Mouse (Mus musculus): Measurements from ENCODE around the gene Syn2. TPM values are rescaled to one million over a fixed set of nuclear protein-coding genes. Genes with fewer than 3 reads are reported as not detected.

Gene Syn2
- total RNA-seq, 2 experiments from 2014 or later, result 429 to 484 TPM

DNA sequence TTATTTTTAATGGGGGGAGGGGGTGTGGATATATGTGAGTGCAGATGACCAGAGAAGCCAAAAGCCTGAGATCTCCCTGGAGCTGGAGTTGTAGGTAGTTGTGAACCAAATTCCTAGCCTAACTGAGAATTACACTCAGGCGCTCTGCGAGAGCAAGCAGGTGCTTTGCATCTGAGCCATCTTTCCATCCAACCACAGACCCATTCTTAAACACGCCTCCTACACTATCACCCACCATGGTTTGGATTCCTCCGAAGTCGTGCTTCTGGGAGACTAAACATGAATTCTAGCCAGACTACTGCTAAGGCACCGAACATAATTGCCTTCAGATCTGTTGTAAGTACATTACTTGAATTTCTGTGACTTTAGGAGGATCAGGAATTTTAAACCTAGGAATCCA lies 151.7 kb downstream of the Syn2 start:
- DNase-seq (ENCODE audit: low spot score in 2 of 2), result no peak

DNA sequence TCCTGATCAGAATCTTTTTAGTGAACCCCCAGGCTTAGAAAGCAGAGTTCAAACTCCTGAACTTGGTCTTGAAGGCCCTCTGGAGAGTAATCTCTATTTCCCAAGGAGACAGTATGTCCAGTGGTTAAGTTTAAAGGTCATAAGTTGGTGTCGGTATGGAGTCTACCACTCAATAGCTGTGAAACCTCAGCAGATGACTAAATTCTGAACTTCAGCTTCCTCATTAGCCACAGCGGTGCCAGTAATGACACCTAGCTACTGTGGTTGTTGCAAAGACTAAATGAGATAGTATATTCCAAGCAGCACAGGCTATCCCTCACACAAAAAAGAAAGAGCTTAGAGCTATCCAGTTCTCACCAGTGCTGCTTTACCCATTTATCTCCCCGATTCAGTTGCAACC lies 153.5 kb downstream of the Syn2 start:
- DNase-seq (ENCODE audit: low spot score in 2 of 2), result no peak

DNA sequence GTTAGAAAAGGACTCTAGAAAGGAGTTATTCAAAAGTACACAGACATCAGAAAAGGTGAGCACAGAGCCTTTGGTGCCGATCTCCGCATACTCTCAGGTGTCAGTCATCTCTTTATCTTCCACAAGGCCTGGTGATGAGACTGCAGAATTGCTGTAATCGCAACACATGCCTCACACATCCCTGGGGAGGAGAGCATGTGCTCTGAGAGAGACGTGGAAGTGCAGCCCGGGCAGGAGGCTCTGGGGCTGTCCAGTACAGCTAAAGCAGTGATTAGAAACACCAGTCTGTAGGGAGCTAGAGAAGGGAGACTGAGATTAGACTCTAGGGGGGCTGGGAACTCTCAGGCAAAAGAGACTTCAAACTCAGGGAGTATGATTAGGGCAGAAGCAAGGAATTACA lies 155.9 kb downstream of the Syn2 start:
- DNase-seq (ENCODE audit: low spot score in 2 of 2), result no peak

DNA sequence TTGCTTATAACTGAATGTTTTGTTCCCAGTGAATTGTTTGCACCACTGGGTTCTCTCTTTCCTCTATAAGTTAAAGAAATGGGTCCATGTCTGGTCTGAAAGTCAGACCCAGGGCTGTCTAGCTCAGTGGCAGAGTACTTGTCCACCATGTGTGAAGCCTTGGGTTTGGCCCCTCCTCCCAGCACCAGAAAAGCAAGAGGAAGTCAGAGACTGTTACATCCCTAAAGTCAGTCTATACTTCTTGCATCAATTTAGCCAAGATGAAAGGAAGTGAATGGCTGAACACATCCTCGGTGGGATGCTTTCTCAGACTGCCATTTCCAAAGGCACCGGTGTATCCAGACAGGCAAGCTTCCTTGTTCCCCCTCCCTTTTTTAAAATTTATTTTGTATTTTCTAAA lies 156.4 kb downstream of the Syn2 start:
- DNase-seq (ENCODE audit: low spot score in 2 of 2), result no peak

DNA sequence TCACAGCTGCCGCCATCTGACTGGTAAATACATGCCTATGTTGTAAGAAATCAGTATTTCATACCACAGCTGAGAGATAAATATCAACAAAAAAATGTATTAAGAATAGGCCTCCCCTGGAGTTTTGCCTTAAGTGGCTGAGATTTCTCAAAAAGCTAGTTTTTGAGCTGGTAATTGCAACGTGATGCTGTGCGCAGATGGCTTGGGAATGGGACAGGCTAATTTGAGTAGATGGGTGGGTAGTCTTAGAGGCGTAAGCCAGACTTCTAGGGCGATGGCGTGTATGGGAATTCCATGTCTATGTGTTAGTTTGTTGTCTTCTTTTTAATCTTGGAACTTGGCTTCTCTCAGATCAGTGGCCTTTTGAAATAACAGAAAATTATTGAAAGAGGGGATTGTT lies 157.1 kb downstream of the Syn2 start:
- DNase-seq (ENCODE audit: low spot score in 2 of 2), result no peak

DNA sequence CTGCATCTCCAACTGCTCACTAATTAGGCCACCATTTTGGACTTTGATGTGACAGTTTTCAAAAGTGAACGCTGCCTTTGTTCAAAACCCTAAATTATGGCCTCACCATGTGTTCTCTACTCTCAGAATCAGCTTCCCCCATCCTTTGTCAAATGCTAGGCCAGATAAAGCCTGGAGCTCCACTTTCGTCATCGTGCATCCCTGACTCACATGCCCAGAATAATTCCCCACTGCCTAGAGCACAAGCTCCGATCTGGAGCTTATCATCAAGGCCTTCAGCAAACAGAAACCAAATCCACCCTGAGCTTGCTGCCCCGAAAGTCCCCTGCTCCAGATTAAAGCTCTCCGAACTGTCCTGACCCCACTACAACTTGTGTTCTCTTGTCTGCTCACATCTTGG lies 157.9 kb downstream of the Syn2 start:
- no peak for DNase-seq (ENCODE audit: low spot score in 2 of 2)

DNA sequence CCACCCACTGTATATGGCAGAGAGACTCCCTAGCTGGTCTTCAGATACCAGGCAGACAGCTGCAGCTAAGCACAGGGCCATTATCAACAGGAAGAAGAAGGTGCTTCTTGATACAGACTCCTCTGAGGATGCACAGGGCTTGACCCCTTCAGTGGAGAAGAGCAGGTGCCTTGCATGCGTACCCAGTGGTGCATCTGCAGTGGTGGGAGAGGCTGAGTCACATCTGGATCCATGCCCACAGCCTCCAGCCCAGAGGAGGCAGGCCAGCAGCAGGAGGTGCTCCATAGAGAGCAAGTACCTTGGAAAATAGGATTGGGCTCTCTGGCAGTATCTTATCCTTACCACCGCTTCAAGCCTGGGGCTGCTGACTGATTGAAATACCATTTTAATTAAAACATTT lies 159.2 kb downstream of the Syn2 start:
- no peak for DNase-seq (ENCODE audit: low spot score in 2 of 2)

DNA sequence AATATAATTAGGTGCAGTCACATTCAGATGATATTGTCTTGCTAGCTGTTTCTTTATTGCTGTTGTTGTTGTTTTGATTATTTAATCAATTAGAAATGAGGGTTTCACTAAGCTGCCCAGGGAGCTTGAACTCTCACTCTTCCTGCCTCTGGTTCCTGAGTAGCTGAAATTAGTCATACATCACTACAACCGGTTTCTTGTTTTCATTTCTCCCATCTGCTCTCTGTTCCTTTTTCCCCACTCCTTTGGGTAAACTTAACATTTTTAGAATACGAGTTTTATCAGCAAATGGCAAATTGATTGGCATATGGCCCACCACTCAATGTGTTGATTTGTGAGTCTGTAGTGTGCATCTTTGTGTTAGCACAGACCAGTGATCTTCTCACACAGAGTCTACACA lies 172.4 kb downstream of the Syn2 start:
- no peak for DNase-seq (ENCODE audit: low spot score in 2 of 2)

DNA sequence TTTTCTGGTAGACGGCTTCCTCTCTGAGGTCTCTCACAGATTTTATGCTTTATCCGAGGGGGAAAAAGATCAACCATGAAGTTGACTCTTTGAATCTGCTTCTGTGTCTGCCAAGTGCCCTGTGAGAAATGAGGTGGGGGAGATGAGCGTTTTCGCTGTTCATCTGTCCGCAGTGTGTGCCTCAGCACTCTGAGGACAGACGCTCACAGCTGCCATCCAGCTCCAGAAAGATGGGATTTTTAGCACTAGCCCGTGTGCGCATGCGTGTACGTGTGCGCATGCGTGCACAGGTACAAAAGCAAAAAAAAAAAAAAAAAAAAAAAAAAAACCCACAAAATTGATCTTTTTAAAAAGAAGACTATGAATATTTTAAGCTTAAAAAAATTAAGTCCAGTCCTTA lies 178.1 kb downstream of the Syn2 start:
- no peak for DNase-seq (ENCODE audit: low spot score in 2 of 2)

DNA sequence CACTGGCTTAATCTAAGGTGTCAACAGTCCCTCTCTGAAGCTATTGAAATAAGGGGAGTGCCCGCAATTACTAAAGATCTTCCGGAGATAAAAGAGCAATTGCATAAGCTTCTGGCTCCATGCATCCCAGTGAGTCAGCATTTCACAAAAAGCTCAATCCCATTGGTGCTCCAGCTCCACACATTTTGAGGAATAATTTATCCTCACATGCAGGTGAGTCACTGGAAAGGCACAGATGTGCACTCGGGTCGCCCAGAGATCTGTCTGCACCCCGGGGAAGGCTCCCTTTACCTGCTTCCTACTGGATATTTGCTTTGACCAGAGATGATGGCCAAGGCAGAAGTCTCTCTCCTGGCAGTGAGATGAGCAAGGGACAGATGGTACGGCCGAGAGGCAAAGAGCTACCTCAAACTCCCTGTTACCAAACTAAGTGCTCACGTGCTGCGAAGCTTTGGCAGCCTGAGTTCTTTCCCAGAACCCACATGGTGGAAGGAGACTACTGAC lies 178.6 kb downstream of the Syn2 start:
- DNase-seq (ENCODE audit: low spot score in 2 of 2), result no peak

DNA sequence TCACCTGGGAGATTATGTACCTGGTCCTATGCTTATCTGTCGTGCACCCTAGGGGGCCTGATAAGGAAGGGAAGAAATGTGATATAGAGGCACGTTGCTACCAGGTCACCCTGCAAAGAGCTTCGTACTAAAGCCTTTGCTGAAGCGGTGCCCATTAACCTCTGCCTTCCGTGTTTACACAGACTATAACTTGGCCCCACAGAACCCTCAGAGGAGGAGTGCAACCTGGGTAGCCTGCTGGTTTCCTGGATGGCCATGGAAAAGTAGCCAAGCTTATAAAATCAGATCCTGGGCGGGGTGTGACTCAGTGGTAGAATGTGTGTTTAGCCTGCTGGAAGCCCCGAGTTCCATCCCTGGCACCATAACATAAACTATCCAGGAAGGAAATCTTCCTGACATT lies 179.2 kb downstream of the Syn2 start:
- no peak for DNase-seq (ENCODE audit: low spot score in 2 of 2)

DNA sequence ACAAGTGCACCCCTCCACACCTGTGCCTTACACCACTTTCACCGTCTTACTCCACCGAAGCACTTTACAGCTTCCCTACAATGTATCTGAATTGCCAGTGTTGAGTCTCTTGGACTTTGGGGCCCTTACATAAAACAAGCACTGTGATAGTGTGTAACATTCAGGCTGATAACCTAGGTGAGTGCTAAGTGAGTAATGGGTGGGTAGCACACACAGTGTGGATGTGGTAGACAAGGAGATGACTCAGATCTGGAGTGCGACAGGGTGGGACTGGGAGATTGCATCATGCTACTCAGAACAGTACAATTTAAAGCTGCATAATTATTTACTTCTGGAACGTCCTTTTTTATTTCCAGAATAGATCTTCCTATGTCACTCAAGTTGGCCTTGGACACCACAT lies 181.1 kb downstream of the Syn2 start:
- DNase-seq (ENCODE audit: low spot score in 2 of 2), result no peak

DNA sequence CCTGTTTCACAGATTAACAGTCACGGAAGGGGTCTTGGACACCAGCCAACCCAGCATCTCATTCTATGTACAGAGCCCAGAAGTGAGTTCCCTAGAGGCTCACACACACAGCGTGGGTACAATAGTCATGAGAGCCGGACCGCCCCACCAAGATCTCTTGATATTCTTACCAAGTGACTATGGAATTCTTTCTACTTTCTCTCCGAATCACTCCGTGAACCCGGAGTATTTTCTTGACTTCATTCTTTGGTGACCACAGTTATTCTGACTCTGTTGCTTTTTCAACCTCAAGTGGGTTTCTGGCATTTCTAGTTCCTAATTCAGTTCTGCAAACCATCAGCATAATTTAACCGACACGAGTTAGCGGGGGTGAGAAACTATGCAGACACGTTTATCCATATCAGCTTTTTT lies 182.1 kb downstream of the Syn2 start:
- DNase-seq (ENCODE audit: low spot score in 2 of 2), result no peak

DNA sequence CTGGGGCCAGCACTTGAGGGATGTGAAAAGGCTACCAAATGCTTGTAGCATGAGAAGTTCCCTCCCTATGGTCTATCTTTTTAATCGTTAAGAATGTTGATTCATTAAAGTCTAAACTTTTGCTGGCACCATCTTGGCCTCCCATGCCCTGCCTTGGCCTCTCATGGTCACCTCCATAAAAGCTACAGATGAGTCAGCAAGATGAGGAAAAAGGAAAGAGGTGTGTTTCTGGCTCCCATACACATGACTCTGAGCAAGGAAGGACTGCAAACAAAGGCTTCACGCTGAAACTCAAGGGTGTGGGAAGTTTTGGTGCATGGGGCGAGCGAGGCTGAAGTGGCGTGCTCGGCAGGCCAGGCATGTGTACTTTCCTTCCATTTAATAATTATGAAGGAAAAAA lies 184.1 kb downstream of the Syn2 start:
- DNase-seq (ENCODE audit: low spot score in 2 of 2), result no peak

DNA sequence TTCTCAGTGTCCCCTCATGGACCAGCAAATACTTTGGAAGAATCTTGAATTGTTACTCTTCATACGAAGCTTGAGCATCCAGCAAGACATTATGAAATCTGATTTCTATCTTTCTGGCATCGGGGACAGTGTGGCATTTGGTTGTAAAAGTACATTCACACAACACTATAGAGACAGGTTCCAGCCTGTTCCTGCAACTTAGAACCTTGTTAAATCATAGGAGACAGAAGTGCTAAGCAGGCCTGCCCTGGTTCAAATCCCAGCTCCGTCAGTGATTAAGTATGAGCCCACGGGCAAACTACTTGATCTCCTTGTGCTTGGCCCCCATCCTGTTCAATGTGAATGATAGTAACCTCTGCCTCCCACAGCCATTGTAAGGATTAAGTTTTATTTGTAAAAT lies 185.0 kb downstream of the Syn2 start:
- no peak for DNase-seq (ENCODE audit: low spot score in 2 of 2)

DNA sequence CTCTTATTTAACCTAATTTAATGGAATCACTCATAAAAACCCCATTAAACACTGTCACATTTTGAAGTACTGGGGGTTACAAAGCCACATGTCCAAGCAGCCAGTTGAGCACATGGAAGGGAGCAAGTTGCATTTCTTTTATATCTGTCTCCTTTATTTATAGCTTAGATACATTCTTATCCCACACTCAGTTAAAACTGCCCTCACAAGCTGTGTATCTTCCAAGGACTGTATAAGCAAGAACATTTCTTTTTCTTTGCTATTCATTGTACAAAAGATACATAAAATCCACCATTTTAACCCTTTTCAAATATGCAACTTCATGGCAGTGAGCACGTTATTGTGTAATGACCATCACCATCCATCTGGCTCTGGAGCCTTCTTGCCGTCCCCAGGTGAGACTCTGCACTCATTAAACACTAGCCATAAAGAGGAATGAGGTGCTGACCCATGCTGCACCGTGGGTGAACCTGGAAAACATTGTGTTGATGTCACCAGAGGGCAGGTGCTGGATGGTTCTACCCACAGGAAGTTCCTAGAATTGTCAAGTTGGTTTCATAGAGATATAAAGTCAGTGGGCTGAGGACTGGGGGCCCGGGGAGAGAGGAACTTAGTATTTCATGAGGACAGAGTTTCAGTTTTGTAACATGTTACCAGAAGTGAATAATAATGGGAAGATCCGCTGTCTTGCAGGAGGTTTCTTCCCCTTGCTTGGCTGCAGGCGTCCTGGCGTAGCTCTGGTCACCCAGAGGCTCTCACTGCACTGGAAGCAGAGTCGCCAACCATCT lies 186.4 kb downstream of the Syn2 start:
- DNase-seq (ENCODE audit: low spot score in 2 of 2), result no peak

DNA sequence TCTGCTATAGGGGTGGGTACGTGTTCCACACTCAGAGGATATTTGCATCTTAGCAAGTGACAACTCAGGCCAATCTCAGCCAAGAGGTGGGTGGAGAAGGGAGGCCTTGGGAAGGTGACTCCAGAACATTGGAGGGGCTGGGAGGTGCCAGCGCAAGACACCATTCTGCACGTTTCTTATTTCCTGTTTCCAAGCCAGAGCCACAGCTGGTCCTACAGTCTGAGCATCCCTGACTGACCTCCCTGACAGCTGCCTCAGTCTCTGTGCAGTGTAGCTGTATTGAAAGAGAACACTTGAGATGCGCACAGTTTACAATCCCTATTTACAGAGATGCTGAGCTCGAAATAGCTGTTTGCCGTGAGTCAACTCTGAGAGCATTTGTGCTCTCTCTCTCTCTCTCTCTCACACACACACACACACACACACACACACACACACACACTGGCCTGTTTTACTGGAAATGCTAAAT lies 187.2 kb downstream of the Syn2 start:
- DNase-seq (ENCODE audit: low spot score in 2 of 2), result no peak

DNA sequence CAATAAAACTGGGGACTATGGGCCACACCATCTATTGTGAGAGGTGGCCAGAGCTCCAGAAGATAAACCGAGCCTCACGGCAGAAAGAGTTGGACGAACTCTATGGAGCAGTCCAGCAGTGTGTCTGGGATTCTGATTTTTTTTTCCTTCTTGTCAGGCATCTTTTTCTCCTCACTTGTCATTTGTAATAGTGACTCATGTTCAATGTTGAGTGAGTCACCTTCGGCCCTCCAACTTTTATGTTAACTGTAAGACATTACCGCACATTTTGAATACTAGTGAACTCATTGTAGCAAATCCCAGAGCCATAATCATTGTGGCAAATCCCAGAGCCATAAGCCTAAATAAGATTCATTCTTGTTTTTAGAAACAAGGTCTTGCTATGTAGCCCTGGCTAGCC lies 188.3 kb downstream of the Syn2 start:
- no peak for DNase-seq (ENCODE audit: low spot score in 2 of 2)

DNA sequence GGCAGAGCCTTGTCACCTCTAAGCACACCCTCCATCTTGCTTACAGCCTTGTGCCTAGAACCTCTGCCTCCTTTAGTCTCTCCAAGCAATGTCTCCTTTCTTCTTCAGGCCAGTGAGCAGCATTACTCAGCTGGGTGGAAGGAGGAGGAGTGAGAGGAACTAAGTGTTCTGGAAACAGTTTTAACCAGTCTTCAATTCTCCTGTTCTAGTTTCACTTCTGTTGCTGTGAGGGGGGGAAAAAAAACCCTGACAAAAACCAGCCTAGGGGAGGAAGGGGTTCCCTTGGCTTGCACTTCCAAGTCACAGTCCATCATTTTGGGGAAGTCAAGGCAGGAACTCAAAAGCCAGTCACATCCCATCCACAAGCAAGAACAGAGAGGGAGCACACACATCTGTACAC lies 196.3 kb downstream of the Syn2 start:
- DNase-seq (ENCODE audit: low spot score in 2 of 2), result no peak
